Mouse (Mus musculus): ENCODE results near the gene Iqca.

- TF ChIP-seq MYOD1 (IDR thresholded peaks at IDR 0.05; ENCODE audit: control insufficient read depth in 1 of 3, insufficient read length in 2 of 3, low read depth in 2 of 3) (no peak), TCF12 (IDR thresholded peaks at IDR 0.05; ENCODE audit: insufficient read depth, poor library complexity, severe bottlenecking) (no peak), POLR2A (IDR thresholded peaks at IDR 0.05; ENCODE audit: insufficient read length, low read depth) (no peak), POLR2AphosphoS2 (IDR thresholded peaks at IDR 0.05; ENCODE audit: insufficient read length, low read depth) (no peak), USF1 (IDR thresholded peaks at IDR 0.05; ENCODE audit: low read depth) (no peak)
These were observed 20.8 kb downstream of the Iqca start for GRCm38 (mm10) chr1:90132402-90132801.

Data from myocyte (in vitro differentiated cells).